Mouse (Mus musculus): ENCODE data around the gene Olfr1221. TPM values are rescaled to one million over a fixed set of nuclear protein-coding genes. Genes with fewer than 3 reads are reported as not detected.
"Not testable (repeated sequence)": the region's sequence is repeated elsewhere in the genome, so short reads cannot be mapped to it uniquely, and the experiment has no call there.

Olfr1221 gene
- polyA plus RNA-seq (2015; fragmentation: Nextera tagmentation; extraction: Ambion mirVana), result not detected in 2 replicates

DNA sequence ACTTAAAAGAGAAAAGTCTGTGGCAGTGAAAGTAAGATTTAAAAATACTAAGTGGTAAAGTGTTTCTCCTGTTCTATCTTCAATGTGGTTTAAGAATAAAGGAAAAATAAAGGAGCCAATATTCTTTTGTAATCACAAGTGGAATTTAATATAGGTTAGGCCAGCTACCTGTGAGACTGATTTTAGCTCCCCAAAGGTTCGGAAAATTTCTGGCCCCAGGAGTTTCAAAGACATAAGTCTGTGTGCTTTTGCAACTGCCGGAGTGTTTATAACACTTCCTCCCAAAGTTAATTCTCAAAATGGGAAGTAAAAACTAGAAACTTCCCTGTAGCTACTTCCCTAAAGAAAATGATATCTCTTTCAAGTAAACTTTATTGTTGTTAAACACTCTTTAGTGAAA is at the start of gene Olfr1221:
Olfr1221 (minus strand) TSS at position 101 of the 400 bp plus-strand sequence.
- no peak within 1 kb of the TSS for H3K4me2 ChIP-seq
- no peak within 1 kb of the TSS for H3K9ac ChIP-seq
- no peaks in the 10 kb centered on the region for H3K27me3 ChIP-seq
- no peak within 1 kb of the TSS for H3K27ac ChIP-seq
- no peak for ATAC-seq (ENCODE audit: insufficient number of reproducible peaks, low FRiP score, low TSS enrichment, low read depth)
- no peaks in the 10 kb centered on the region for H3K4me1 ChIP-seq
- 69% methylated on average over 2 of the region's 2 CpGs for WGBS
- no peaks in the 10 kb centered on the region for H3K36me3 ChIP-seq
- H3K9me3 ChIP-seq, result no peaks in the 10 kb centered on the region
- H3K4me3 ChIP-seq, result no peak within 1 kb of the TSS

DNA sequence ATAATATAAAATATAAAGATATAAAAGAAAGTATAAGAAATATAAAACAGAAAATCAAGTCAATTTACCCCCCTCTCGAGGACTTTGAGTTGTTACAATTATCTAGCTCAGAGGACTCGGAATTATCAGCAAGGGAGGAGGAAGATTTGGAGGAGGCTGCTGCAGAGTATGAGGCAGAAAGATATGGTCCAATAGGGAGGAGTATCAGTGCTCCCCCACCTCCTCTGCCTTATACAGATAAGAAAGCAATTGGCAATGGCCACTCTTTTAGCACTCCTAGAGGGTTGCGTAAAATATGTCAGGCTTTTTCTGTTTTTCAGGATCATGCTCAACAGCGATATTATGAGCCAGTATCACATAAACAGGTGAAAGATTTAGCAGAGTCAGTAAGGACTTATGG is 47.6 kb upstream of the Olfr1221 start:
- not testable (repeated sequence) for H3K27ac ChIP-seq; ATAC-seq (ENCODE audit: insufficient number of reproducible peaks, low FRiP score, low TSS enrichment, low read depth); H3K4me3 ChIP-seq; H3K36me3 ChIP-seq; H3K4me1 ChIP-seq; H3K27me3 ChIP-seq; H3K9ac ChIP-seq; H3K4me2 ChIP-seq; H3K9me3 ChIP-seq
- 86% methylated on average over 4 of the region's 4 CpGs for WGBS

DNA sequence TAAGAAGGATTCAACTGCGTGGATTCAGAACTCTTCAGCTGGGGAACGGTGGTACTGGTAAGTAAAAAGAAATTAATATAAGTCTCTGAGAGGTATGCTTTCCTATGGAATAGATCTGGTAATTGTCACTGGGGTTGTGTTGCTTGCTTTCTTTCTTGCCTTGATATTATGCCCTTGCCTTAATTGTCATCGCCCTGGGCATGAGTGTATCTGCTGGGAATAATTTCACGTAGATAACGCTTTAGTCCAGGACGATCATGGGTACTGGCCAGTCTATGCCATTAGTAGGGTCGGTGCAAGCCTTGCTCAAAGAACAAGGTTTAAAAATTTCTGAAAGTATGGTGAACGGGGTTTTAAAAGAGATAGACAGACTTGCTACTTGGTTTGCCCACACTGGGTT is 46.9 kb upstream of the Olfr1221 start, which contains the start of gene Olfr1224-ps1:
Olfr1224-ps1 (minus strand) TSS at position 101 of the 400 bp plus-strand sequence.
- H3K27ac ChIP-seq; H3K4me2 ChIP-seq; H3K4me3 ChIP-seq; H3K9ac ChIP-seq; H3K27me3 ChIP-seq; ATAC-seq (ENCODE audit: insufficient number of reproducible peaks, low FRiP score, low TSS enrichment, low read depth); H3K9me3 ChIP-seq; H3K4me1 ChIP-seq; H3K36me3 ChIP-seq: not testable (repeated sequence)
- WGBS, result 92% methylated on average over 8 of the region's 8 CpGs

DNA sequence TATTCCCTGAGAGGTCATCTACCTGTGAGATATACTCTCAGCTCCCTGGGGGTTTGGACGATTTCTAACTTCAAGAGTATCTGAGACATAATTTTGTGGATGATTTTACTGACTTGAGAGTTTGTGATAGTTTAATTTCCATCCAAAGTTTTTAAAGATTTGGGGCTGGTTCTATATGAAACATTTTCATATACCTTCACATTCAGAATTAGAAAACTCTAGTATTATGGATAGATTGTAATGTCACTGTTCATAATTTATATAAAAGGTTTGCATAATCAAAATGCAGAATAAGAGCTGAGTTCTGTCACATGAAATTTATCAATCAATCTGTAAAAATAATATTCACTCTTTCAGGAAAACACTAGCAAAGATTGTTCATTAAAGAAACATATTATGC is 34.4 kb upstream of the Olfr1221 start, which contains the start of gene Olfr1223:
Olfr1223 (minus strand) TSS at position 101 of the 400 bp plus-strand sequence.
- Histone ChIP-seq H3K9ac (no peak within 1 kb of the TSS), H3K27ac (no peak within 1 kb of the TSS), H3K4me2 (no peak within 1 kb of the TSS), H3K4me3 (no peak within 1 kb of the TSS), H3K27me3 (no peaks in the 10 kb centered on the region), H3K36me3 (no peaks in the 10 kb centered on the region), H3K9me3 (no peaks in the 10 kb centered on the region), H3K4me1 (no peaks in the 10 kb centered on the region)
- ATAC-seq (ENCODE audit: insufficient number of reproducible peaks, low FRiP score, low TSS enrichment, low read depth), result no peak
- 69% methylated on average over 1 of the region's 1 CpGs for WGBS

DNA sequence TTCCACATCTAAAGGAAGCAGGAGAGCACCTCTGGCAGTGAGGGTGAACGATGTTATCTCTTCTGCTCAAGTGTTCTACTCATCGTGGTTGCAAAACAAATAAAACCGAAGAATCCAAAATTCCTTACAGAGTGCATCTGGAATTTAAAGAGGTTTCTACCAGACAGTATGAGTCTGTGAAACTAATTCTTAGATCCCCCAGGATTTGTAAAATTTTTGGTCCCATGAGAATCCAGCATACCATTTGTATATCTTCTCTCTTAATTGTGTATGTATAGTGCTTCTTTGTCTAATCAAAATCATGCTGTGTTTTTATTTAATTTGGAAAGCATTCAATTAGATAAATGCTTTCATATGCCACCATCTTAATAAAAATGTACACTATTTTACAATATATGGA is 15.9 kb upstream of the Olfr1221 start, which contains the start of gene Olfr1222:
Olfr1222 (minus strand) TSS at position 101 of the 400 bp plus-strand sequence.
- H3K27ac ChIP-seq, result no peak within 1 kb of the TSS
- WGBS, result 79% methylated on average over 3 of the region's 3 CpGs
- H3K27me3 ChIP-seq, result no peaks in the 10 kb centered on the region
- H3K9ac ChIP-seq, result no peak within 1 kb of the TSS
- ATAC-seq (ENCODE audit: insufficient number of reproducible peaks, low FRiP score, low TSS enrichment, low read depth), result no peak
- no peak within 1 kb of the TSS for H3K4me3 ChIP-seq
- no peaks in the 10 kb centered on the region for H3K4me1 ChIP-seq
- no peaks in the 10 kb centered on the region for H3K9me3 ChIP-seq
- no peaks in the 10 kb centered on the region for H3K36me3 ChIP-seq
- no peak within 1 kb of the TSS for H3K4me2 ChIP-seq

DNA sequence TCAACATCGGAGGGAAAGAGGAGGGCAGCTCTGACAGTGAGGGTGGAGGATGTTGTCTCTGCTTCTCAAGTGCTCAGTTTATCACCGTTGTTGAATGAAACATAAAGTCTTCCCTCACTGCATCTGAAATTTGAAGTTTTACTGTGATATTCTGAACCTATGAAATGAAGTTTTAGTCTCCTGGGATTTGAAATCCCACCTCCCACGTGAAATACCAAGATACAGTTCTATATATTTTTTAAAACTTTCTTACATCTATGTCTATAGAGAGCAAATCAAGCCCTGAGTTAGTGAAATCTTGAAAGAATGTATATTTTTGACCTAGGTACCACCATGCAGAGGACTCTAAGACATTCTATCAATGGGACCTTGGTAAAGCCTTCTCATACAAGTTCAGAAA is 10.3 kb downstream of the Olfr1221 start, which contains the start of gene Olfr1220:
Olfr1220 (minus strand) TSS at position 101 of the 400 bp plus-strand sequence.
- no peak within 1 kb of the TSS for H3K27ac ChIP-seq
- H3K4me2 ChIP-seq, result no peak within 1 kb of the TSS
- H3K36me3 ChIP-seq, result no peaks in the 10 kb centered on the region
- ATAC-seq (ENCODE audit: insufficient number of reproducible peaks, low FRiP score, low TSS enrichment, low read depth), result no peak
- H3K9me3 ChIP-seq, result no peaks in the 10 kb centered on the region
- no peaks in the 10 kb centered on the region for H3K27me3 ChIP-seq
- 74% methylated on average over 3 of the region's 3 CpGs for whole genome bisulfite sequencing
- H3K4me1 ChIP-seq, result no peaks in the 10 kb centered on the region
- no peak within 1 kb of the TSS for H3K9ac ChIP-seq
- H3K4me3 ChIP-seq, result no peak within 1 kb of the TSS

DNA sequence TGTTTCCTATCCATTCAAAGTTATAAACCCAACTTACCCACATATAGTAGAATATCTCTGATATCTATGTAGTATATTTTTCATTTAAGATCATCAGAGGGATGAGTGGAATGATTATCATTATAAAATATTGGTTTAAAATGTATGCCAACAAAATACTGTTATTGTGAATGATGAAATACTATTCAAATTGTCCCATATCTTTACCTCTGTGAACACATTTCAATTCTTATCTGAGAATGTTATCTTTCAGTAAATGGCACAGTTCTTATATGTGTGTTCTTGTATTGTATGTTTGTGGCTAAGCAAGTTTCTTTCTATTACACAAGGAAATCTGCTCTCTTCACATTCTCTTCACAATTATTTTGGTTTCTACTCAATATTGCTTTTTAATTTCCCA is 11.4 kb downstream of the Olfr1221 start:
- no peak overlapping the region for H3K4me2 ChIP-seq
- H3K27ac ChIP-seq, result no peak overlapping the region
- no peaks in the 10 kb centered on the region for H3K4me1 ChIP-seq
- no peaks in the 10 kb centered on the region for H3K9me3 ChIP-seq
- H3K36me3 ChIP-seq, result no peaks in the 10 kb centered on the region
- no peak for ATAC-seq (ENCODE audit: insufficient number of reproducible peaks, low FRiP score, low TSS enrichment, low read depth)
- H3K4me3 ChIP-seq, result no peak overlapping the region
- H3K9ac ChIP-seq, result no peak overlapping the region
- no peaks in the 10 kb centered on the region for H3K27me3 ChIP-seq

DNA sequence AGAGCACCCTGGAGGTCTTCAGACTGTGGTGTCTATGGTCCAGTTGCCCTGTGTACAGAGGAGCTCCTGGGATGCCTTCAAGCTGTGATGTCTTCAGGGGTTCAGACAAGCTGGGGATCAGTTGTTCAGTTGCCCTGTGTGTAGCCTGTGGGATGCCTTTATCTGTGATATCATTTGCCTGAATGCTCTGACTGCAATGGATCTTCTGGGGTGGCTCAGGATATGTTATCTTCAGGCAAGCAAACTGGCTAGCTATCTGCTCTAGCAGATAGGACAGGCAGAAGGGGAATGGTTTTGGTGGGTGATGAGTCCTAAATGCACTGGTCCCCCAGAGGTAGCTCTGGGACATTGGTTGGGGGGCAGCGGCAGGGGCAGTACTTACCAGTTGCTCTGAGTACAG is 23.2 kb downstream of the Olfr1221 start:
- Histone ChIP-seq H3K27ac (no peak overlapping the region), H3K27me3 (no peaks in the 10 kb centered on the region), H3K36me3 (no peaks in the 10 kb centered on the region), H3K9me3 (no peaks in the 10 kb centered on the region), H3K9ac (no peak overlapping the region), H3K4me2 (no peak overlapping the region), H3K4me3 (no peak overlapping the region), H3K4me1 (no peaks in the 10 kb centered on the region)
- WGBS, result 80% methylated on average over 1 of the region's 1 CpGs
- ATAC-seq (ENCODE audit: insufficient number of reproducible peaks, low FRiP score, low TSS enrichment, low read depth), result no peak

DNA sequence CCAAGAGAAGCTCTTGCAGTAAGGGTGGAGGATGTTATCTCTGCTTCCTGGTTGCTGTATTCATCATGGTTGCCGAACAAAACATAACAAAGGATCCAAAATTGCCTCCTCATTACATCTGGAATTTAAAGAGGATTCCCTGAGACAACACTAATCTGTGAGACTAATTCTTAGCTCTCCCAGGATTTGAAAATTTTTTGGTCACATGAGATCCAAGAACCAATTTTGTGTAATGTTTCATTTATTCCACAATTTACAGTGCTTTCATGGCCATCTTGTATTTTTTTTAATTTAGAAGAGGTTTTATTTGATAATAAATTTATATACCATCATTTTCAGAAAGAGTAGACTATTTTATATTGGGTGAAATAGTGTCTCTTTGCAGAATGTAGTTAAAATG is 33.7 kb downstream of the Olfr1221 start, which contains the start of gene Olfr1219:
Olfr1219 (minus strand) TSS at position 101 of the 400 bp plus-strand sequence.
- Histone ChIP-seq H3K4me3 (no peak within 1 kb of the TSS), H3K27me3 (no peaks in the 10 kb centered on the region), H3K9me3 (no peaks in the 10 kb centered on the region), H3K4me2 (no peak within 1 kb of the TSS), H3K27ac (no peak within 1 kb of the TSS), H3K4me1 (no peaks in the 10 kb centered on the region), H3K9ac (no peak within 1 kb of the TSS), H3K36me3 (no peaks in the 10 kb centered on the region)
- 73% methylated on average over 1 of the region's 1 CpGs for WGBS
- no peak for ATAC-seq (ENCODE audit: insufficient number of reproducible peaks, low FRiP score, low TSS enrichment, low read depth)

DNA sequence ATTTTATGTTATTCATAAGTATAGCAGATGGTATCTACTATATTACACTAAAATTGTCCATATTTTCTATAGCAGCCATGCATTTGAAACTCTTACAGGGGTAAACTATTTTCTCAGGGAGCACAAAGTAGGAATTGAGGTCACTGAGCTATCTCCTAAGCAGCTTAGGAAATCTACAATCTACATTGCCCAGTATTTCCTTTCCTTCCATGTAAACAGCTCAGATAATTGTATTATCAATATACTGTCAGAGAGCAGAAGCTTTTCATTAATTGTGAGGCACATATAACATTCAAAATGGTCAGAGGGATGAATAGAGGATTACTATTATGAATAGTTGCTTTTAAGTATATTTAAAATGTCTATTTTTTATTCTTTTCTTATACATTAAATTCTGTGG is 35.6 kb downstream of the Olfr1221 start:
- Histone ChIP-seq H3K27ac (no peak overlapping the region), H3K27me3 (no peaks in the 10 kb centered on the region), H3K4me1 (no peaks in the 10 kb centered on the region), H3K4me2 (no peak overlapping the region), H3K9ac (no peak overlapping the region), H3K9me3 (no peaks in the 10 kb centered on the region), H3K36me3 (no peaks in the 10 kb centered on the region), H3K4me3 (no peak overlapping the region)
- no peak for ATAC-seq (ENCODE audit: insufficient number of reproducible peaks, low FRiP score, low TSS enrichment, low read depth)

DNA sequence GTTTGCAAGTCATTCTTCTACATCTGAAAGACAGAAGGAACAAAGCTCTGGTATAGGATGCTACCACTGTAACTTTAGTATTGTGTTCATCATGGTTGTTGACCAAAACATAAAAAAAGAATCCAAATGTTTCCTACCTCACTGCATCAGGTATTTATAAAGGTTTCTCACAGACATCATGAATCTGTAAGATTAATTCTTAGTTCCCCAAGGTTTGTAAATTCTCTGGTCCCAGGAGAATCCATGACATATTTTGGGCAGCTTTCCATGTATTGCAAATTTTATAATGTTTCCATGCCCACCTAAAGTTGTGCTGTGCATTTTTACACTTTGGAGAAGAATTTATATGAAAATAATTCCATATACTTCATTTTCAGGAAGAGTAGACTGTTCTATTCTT is 56.0 kb downstream of the Olfr1221 start, which contains the start of gene Olfr1218:
Olfr1218 (minus strand) TSS at position 101 of the 400 bp plus-strand sequence.
- H3K27ac ChIP-seq, result no peak within 1 kb of the TSS
- no peaks in the 10 kb centered on the region for H3K9me3 ChIP-seq
- H3K27me3 ChIP-seq, result no peaks in the 10 kb centered on the region
- no peak for ATAC-seq (ENCODE audit: insufficient number of reproducible peaks, low FRiP score, low TSS enrichment, low read depth)
- H3K9ac ChIP-seq, result no peak within 1 kb of the TSS
- no peak within 1 kb of the TSS for H3K4me3 ChIP-seq
- H3K4me2 ChIP-seq, result no peak within 1 kb of the TSS
- H3K36me3 ChIP-seq, result no peaks in the 10 kb centered on the region
- H3K4me1 ChIP-seq, result no peaks in the 10 kb centered on the region

All from limb, embryonic 15.5 days (tissue).